Mouse (Mus musculus): ENCODE results near the gene 4931428L18Rik.
A peak's percentile ranks its signal among the peaks of the same experiment; 100 is the strongest.

4931428L18Rik gene

GRCm38 (mm10) chr1:31152799-31153426 is 69.6 kb downstream of the 4931428L18Rik start:
- DNase-seq (ENCODE audit: extremely low spot score): no peak

GRCm38 (mm10) chr1:31150546-31150945 is 71.9 kb downstream of the 4931428L18Rik start:
- DNase-seq (ENCODE audit: extremely low spot score): no peak

GRCm38 (mm10) chr1:31149671-31150070 is 72.8 kb downstream of the 4931428L18Rik start:
- DNase-seq (ENCODE audit: extremely low spot score): no peak

GRCm38 (mm10) chr1:31143571-31143970 is 78.9 kb downstream of the 4931428L18Rik start:
- DNase-seq (ENCODE audit: extremely low spot score): no peak

GRCm38 (mm10) chr1:31142288-31143094 is 80.0 kb downstream of the 4931428L18Rik start:
- DNase-seq (ENCODE audit: extremely low spot score): no peak

GRCm38 (mm10) chr1:31138387-31138786 is 84.1 kb downstream of the 4931428L18Rik start:
- DNase-seq (ENCODE audit: extremely low spot score): no peak

GRCm38 (mm10) chr1:31113466-31113865 is 109.0 kb downstream of the 4931428L18Rik start:
- DNase-seq (ENCODE audit: extremely low spot score): no peak

GRCm38 (mm10) chr1:31107961-31108360 is 114.5 kb downstream of the 4931428L18Rik start:
- no peak for DNase-seq (ENCODE audit: extremely low spot score)

- DNase-seq (ENCODE audit: extremely low spot score): no peak
Measured at GRCm38 (mm10) chr1:31102863-31103657, 119.4 kb downstream of the 4931428L18Rik start.

- no peak for DNase-seq (ENCODE audit: extremely low spot score)
Measured at GRCm38 (mm10) chr1:31102280-31102679, 120.2 kb downstream of the 4931428L18Rik start.

GRCm38 (mm10) chr1:31097208-31097607 is 125.3 kb downstream of the 4931428L18Rik start:
- no peak for DNase-seq (ENCODE audit: extremely low spot score)

GRCm38 (mm10) chr1:31096466-31096793 is 126.1 kb downstream of the 4931428L18Rik start:
- no peak for DNase-seq (ENCODE audit: extremely low spot score)

- peak; percentile 3 for DNase-seq (ENCODE audit: extremely low spot score)
Measured at GRCm38 (mm10) chr1:31095706-31096465, 126.6 kb downstream of the 4931428L18Rik start.

GRCm38 (mm10) chr1:31094792-31095191 is 127.7 kb downstream of the 4931428L18Rik start:
- DNase-seq (ENCODE audit: extremely low spot score): no peak

GRCm38 (mm10) chr1:31093939-31094338 is 128.5 kb downstream of the 4931428L18Rik start:
- DNase-seq (ENCODE audit: extremely low spot score): no peak

GRCm38 (mm10) chr1:31088686-31089085 is 133.8 kb downstream of the 4931428L18Rik start:
- no peak for DNase-seq (ENCODE audit: extremely low spot score)

- DNase-seq (ENCODE audit: extremely low spot score): no peak
Measured at GRCm38 (mm10) chr1:31072523-31073370, 149.7 kb downstream of the 4931428L18Rik start.

- DNase-seq (ENCODE audit: extremely low spot score): no peak
Measured at GRCm38 (mm10) chr1:31071209-31071608, 151.3 kb downstream of the 4931428L18Rik start.

- no peak for DNase-seq (ENCODE audit: extremely low spot score)
Measured at GRCm38 (mm10) chr1:31064817-31065740, 157.4 kb downstream of the 4931428L18Rik start.

- DNase-seq (ENCODE audit: extremely low spot score): no peak
Measured at GRCm38 (mm10) chr1:31059806-31060205, 162.7 kb downstream of the 4931428L18Rik start.

Measured in embryo, embryonic 9.5 days (tissue).